Mouse (Mus musculus): ENCODE measurements around the gene Fads3. TPM values are rescaled to one million over a fixed set of nuclear protein-coding genes. Genes with fewer than 3 reads are reported as not detected.
A peak's percentile ranks its signal among the peaks of the same experiment; 100 is the strongest.

Gene Fads3
- total and polyA plus RNA-seq, 2 experiments from 2014 or later: 38.8 to 92.8 TPM

GRCm38 (mm10) chr19:10071892-10072291 is 30.5 kb downstream of the Fads3 start:
- DNase-seq (ENCODE audit: low spot score): no peak
- WGBS: 47% methylated on average over 4 of the region's 4 CpGs
- no peaks in the 10 kb centered on the region for H3K4me1 ChIP-seq (ENCODE audit: insufficient read depth, low read length)
- 0 out of 2 replicates have a peak overlapping the region, but pooled peaks have one; percentile 49 for H3K27ac ChIP-seq (ENCODE audit: low read depth, low read length)
- peaks cover 73% of the 10 kb centered on the region for H3K36me3 ChIP-seq (ENCODE audit: insufficient read depth, low read length)
- H3K27me3 ChIP-seq (ENCODE audit: insufficient read depth, low read length): no peaks in the 10 kb centered on the region
- no peak overlapping the region for H3K4me3 ChIP-seq (ENCODE audit: low read depth, low read length)
- H3K4me2 ChIP-seq (ENCODE audit: low read depth, low read length, poor library complexity, severe bottlenecking): no peak overlapping the region
- no peak overlapping the region for H3K9ac ChIP-seq (replicated peaks; ENCODE audit: low read length, poor library complexity, severe bottlenecking)
- TF ChIP-seq CTCF (IDR thresholded peaks at IDR 0.05): no peak
- no peak for ATAC-seq (ENCODE audit: low FRiP score)
- no peaks in the 10 kb centered on the region for H3K9me3 ChIP-seq (ENCODE audit: low read length)

GRCm38 (mm10) chr19:10073145-10073544 is 31.8 kb downstream of the Fads3 start:
- TF ChIP-seq CTCF (IDR thresholded peaks at IDR 0.05): no peak
- no peaks in the 10 kb centered on the region for H3K27me3 ChIP-seq (ENCODE audit: insufficient read depth, low read length)
- H3K27ac ChIP-seq (ENCODE audit: low read depth, low read length): no peak overlapping the region
- H3K9me3 ChIP-seq (ENCODE audit: low read length): no peaks in the 10 kb centered on the region
- ATAC-seq (ENCODE audit: low FRiP score) (no peak), DNase-seq (ENCODE audit: low spot score) (no peak)
- no peak overlapping the region for H3K9ac ChIP-seq (replicated peaks; ENCODE audit: low read length, poor library complexity, severe bottlenecking)
- H3K4me3 ChIP-seq (ENCODE audit: low read depth, low read length): no peak overlapping the region
- no peak overlapping the region for H3K4me2 ChIP-seq (ENCODE audit: low read depth, low read length, poor library complexity, severe bottlenecking)
- H3K4me1 ChIP-seq (ENCODE audit: insufficient read depth, low read length): no peaks in the 10 kb centered on the region
- 92% methylated on average over 5 of the region's 5 CpGs for WGBS
- H3K36me3 ChIP-seq (ENCODE audit: insufficient read depth, low read length): peaks cover 78% of the 10 kb centered on the region

GRCm38 (mm10) chr19:10078392-10078791 is 37.0 kb downstream of the Fads3 start:
- no peaks in the 10 kb centered on the region for H3K9me3 ChIP-seq (ENCODE audit: low read length)
- 76% methylated on average over 6 of the region's 6 CpGs for WGBS
- peak; percentile 41; the same call in 1 of the 2 replicates for ATAC-seq (ENCODE audit: low FRiP score)

GRCm38 (mm10) chr19:10080384-10080783 is 39.0 kb downstream of the Fads3 start:
- H3K9me3 ChIP-seq (ENCODE audit: low read length): no peaks in the 10 kb centered on the region
- H3K27ac ChIP-seq (ENCODE audit: low read depth, low read length): no peak overlapping the region
- ATAC-seq (ENCODE audit: low FRiP score) (no peak), DNase-seq (ENCODE audit: low spot score) (no peak)
- TF ChIP-seq CTCF (IDR thresholded peaks at IDR 0.05): no peak
- no peaks in the 10 kb centered on the region for H3K4me1 ChIP-seq (ENCODE audit: insufficient read depth, low read length)
- no peak overlapping the region for H3K9ac ChIP-seq (replicated peaks; ENCODE audit: low read length, poor library complexity, severe bottlenecking)
- H3K36me3 ChIP-seq (ENCODE audit: insufficient read depth, low read length): peaks cover 75% of the 10 kb centered on the region
- 95% methylated on average over 7 of the region's 7 CpGs for WGBS
- no peaks in the 10 kb centered on the region for H3K27me3 ChIP-seq (ENCODE audit: insufficient read depth, low read length)
- no peak overlapping the region for H3K4me3 ChIP-seq (ENCODE audit: low read depth, low read length)
- no peak overlapping the region for H3K4me2 ChIP-seq (ENCODE audit: low read depth, low read length, poor library complexity, severe bottlenecking)

More at GRCm38 (mm10) chr19:10078392-10078791, 37.0 kb downstream of the Fads3 start:
- no peak for TF ChIP-seq CTCF (IDR thresholded peaks at IDR 0.05)
- Histone ChIP-seq H3K4me1 (ENCODE audit: insufficient read depth, low read length) (no peaks in the 10 kb centered on the region), H3K4me3 (ENCODE audit: low read depth, low read length) (no peak overlapping the region), H3K4me2 (ENCODE audit: low read depth, low read length, poor library complexity, severe bottlenecking) (no peak overlapping the region), H3K9ac (replicated peaks; ENCODE audit: low read length, poor library complexity, severe bottlenecking) (no peak overlapping the region), H3K27me3 (ENCODE audit: insufficient read depth, low read length) (no peaks in the 10 kb centered on the region), H3K27ac (ENCODE audit: low read depth, low read length) (no peak overlapping the region), H3K36me3 (ENCODE audit: insufficient read depth, low read length) (peaks cover 81% of the 10 kb centered on the region)
- DNase-seq (ENCODE audit: low spot score): no peak

- no peak for TF ChIP-seq CTCF (IDR thresholded peaks at IDR 0.05)
- WGBS: 78% methylated on average over 3 of the region's 3 CpGs
- no peak for DNase-seq (ENCODE audit: low spot score)
- ATAC-seq (ENCODE audit: low FRiP score): no peak
- Histone ChIP-seq H3K27ac (ENCODE audit: low read depth, low read length) (no peak overlapping the region), H3K4me1 (ENCODE audit: insufficient read depth, low read length) (no peaks in the 10 kb centered on the region), H3K9me3 (ENCODE audit: low read length) (no peaks in the 10 kb centered on the region), H3K27me3 (ENCODE audit: insufficient read depth, low read length) (no peaks in the 10 kb centered on the region), H3K36me3 (ENCODE audit: insufficient read depth, low read length) (peaks cover 74% of the 10 kb centered on the region), H3K9ac (replicated peaks; ENCODE audit: low read length, poor library complexity, severe bottlenecking) (no peak overlapping the region), H3K4me2 (ENCODE audit: low read depth, low read length, poor library complexity, severe bottlenecking) (no peak overlapping the region), H3K4me3 (ENCODE audit: low read depth, low read length) (no peak overlapping the region)
These were observed 40.7 kb downstream of the Fads3 start for GRCm38 (mm10) chr19:10082105-10082504.

- Histone ChIP-seq H3K4me2 (ENCODE audit: low read depth, low read length, poor library complexity, severe bottlenecking) (no peak overlapping the region), H3K9ac (replicated peaks; ENCODE audit: low read length, poor library complexity, severe bottlenecking) (no peak overlapping the region), H3K36me3 (ENCODE audit: insufficient read depth, low read length) (peaks cover 70% of the 10 kb centered on the region), H3K27me3 (ENCODE audit: insufficient read depth, low read length) (no peaks in the 10 kb centered on the region), H3K4me1 (ENCODE audit: insufficient read depth, low read length) (no peaks in the 10 kb centered on the region), H3K4me3 (ENCODE audit: low read depth, low read length) (no peak overlapping the region), H3K9me3 (ENCODE audit: low read length) (no peaks in the 10 kb centered on the region), H3K27ac (ENCODE audit: low read depth, low read length) (no peak overlapping the region)
- ATAC-seq (ENCODE audit: low FRiP score) (no peak), DNase-seq (ENCODE audit: low spot score) (no peak)
- TF ChIP-seq CTCF (IDR thresholded peaks at IDR 0.05): no peak
- WGBS: 85% methylated on average over 9 of the region's 9 CpGs
These were observed 44.1 kb downstream of the Fads3 start for GRCm38 (mm10) chr19:10085454-10085853.

Measured in midbrain, postnatal 0 days (tissue).